Mouse (Mus musculus) natural killer cell, adult 2 months (primary cell): ENCODE data around the gene Nat8f1.
A peak's percentile ranks its signal among the peaks of the same experiment; 100 is the strongest.
"Not testable (repeated sequence)": the region's sequence is repeated elsewhere in the genome, so short reads cannot be mapped to it uniquely, and the experiment has no call there.

Experiments
- DNase-seq, 2 experiments: peaks; one replicate each; pipeline ENCODE4 v3.0.0; 2022; ENCODE audit warnings: low spot score in 2 of 2

Nat8f1 gene

GRCm38 (mm10) chr6:85906911-85907351 lies 8.6 kb downstream of the Nat8f1 start:
- not testable (repeated sequence) for DNase-seq

GRCm38 (mm10) chr6:85904642-85905061 lies 10.8 kb downstream of the Nat8f1 start, which contains the start of gene Nat8f4:
Nat8f4 (minus strand) TSS chr6:85904884.
- DNase-seq: peak; percentile 70 to 80

- no peak for DNase-seq
These were observed 13.2 kb downstream of the Nat8f1 start for GRCm38 (mm10) chr6:85902303-85902702.

DNA sequence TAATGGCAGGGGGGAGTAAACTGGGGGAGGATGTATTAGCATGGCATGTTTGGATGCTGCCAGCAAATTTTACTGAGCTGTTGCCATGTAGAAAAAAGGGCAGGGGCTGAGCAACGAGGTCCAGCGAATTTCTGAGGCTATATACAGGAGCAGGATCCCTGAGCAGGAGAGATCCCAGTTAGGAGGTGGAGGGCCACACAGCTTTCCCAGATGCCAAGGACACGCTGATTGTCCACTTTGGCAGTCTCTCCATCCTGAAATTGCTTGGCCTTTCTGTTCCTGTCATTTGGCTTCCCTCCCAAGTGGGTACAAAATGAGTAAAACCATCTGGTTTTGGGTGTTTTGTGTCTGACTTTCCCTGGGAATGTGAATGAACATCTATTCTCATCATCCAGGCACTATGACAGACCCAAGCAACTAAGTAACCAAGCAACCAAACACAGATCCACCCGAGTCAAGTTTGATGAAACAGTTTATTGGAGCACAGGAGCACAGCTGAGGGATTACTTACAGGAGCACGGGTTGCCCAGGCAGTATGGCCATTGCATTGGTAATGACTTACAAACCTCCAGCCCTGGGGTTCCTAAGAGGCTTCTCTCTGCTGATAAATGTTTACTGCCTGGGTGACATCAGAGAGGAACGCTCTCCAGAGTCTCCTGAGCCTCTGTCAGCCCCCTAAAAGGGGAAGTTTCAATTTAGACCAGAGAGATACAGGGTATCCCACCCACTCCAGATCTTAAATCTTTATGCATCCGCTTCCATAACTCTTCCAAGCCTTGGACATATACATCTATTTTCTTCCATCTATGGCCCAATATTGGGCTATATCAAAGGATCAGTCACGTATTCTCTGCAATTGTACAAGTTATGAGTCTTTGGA lies 16.7 kb downstream of the Nat8f1 start:
- not testable (repeated sequence) for DNase-seq

DNA sequence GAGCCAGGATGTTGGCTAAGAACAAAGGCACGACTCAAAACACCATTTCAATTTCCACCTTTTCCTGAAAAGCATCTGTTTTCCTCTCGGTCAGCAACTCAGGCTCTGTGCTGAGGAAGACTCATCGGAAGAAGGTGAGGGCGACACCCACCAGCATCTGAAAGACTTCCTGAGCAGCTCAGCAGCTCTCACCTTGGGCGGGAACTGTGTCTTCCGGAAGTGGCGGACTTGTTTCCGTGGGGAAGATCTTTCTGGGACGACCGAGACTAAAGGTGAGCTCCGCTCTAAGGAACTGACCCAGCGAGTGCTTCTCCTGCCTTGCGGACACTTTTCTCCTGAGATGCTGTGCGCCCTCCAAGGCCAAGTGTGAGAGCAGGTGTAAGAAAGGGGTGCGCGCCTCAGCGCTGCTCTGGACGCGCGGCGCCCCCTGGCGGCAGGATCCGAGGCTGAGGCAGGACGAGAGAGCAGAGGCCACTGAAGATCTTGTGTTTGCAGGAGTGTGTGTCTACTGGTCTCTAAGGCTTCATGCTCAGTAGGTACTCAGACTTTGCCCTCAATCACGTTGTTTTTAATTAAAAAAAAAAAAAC lies 20.3 kb downstream of the Nat8f1 start:
- not testable (repeated sequence) for DNase-seq

GRCm38 (mm10) chr6:85888961-85889360 lies 26.5 kb downstream of the Nat8f1 start:
- DNase-seq: no peak

GRCm38 (mm10) chr6:85884311-85884710 lies 31.2 kb downstream of the Nat8f1 start:
- DNase-seq: no peak

- not testable (repeated sequence) for DNase-seq
These were observed 32.2 kb downstream of the Nat8f1 start for GRCm38 (mm10) chr6:85883246-85883645.

DNA sequence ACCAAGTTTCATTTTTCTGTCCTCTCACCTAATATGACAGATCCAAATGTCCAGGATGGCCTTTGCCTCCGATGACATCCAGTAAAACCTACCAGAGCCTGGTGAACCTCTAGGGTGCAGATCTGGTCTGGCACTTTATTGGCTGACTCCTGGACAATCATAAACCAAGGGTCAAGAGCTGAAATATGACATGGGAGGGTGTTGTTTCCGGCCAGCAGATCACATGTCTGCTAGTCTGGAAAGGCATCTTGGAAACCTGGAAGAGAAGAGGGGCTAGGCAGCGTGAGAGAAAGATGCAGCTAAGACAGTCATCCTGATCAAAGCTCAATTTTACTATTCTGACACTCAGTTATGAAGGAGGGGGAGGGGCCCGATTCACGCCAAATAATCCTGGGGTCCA lies 46.5 kb downstream of the Nat8f1 start, which contains the start of gene Nat8f2:
TSS of gene Nat8f2 (minus strand) at position 153 of the 400 bp plus-strand sequence.
- not testable (repeated sequence) for DNase-seq

GRCm38 (mm10) chr6:85867726-85868690 lies 47.5 kb downstream of the Nat8f1 start:
- no peak for DNase-seq

- DNase-seq: not testable (repeated sequence)
These were observed 48.5 kb downstream of the Nat8f1 start for GRCm38 (mm10) chr6:85866995-85867394.

GRCm38 (mm10) chr6:85866166-85866565 lies 49.3 kb downstream of the Nat8f1 start:
- not testable (repeated sequence) for DNase-seq

DNA sequence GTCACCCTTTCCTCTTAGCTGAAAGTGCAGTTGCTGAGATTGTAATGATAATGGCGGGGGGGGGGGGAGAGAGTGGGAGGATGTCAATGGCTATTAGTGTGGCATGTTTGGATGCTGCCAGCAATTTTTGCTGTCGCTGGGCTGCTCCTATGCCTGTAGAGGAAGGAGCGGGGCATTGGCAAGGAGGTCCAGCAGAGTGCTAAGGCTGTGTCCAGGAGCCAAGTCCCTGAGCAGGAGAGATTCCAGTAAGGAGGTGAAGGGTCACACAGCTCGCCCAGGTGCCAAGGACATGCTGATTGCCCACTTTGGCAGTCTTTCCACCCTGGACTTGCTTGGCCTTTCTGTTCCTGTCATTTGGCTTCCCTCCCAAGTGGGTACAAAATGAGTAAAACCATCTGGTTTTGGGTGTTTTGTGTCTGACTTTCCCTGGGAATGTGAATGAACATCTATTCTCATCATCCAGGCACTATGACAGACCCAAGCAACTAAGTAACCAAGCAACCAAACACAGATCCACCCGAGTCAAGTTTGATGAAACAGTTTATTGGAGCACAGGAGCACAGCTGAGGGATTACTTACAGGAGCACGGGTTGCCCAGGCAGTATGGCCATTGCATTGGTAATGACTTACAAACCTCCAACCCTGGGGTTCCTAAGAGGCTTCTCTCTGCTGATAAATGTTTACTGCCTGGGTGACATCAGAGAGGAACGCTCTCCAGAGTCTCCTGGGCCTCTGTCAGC lies 50.4 kb downstream of the Nat8f1 start:
- not testable (repeated sequence) for DNase-seq

DNA sequence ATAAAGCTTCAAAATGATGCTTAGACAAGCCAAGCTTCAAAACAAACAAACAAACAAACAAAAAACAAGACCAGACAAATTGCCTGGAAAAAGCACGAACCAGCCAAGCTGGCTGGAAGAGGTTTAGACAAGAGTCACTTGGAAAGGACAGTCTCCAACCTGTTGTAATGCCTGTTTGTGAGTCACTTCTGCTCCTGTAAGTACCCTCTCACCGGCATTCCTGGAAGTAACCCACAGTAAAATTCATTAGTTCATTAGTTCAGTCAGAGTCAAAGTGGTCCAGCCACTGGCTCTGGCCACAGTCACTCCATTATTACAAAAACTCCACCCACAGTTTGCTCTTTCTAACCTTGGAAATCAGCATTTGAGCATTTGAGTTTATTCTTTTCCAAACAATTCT lies 51.6 kb downstream of the Nat8f1 start:
- no peak for DNase-seq

DNA sequence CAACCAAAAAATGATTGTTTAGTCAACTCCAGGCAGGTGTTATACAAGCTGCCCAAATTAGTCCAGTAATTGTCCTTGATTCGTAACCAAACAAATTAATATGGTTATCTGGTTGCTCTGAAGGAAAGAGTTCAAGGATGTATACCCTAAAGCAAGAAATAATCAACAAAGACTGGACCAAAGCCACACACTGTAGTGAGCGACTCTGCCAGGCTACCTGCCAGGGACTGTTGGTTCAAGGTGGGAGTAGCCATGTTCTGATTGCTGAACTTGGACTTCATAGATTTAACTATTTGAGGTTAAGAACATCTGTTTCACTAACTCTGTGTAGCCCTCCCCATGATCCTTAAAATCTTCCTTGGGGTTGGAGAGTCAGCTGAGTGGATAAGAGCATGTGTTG lies 52.4 kb downstream of the Nat8f1 start:
- no peak for DNase-seq

DNA sequence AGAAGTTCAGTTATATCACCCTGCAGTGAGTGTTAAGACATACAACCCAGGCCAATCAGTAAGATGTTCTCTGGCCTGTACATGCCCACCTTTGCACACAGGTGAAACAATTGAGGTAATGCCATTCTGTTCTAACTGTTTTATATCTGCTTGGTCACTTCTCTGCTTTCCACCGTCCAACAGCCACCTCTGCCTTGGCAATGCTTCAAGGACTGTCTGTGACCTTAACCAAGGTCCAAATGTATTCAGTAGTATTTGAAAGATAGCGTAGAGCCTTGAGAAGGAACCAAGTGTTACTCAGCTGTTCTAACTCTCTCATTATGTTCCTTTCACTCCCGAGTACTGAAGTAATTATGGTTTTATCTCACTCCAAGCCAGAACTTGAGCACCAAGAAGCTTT lies 52.9 kb downstream of the Nat8f1 start:
- DNase-seq: no peak

DNA sequence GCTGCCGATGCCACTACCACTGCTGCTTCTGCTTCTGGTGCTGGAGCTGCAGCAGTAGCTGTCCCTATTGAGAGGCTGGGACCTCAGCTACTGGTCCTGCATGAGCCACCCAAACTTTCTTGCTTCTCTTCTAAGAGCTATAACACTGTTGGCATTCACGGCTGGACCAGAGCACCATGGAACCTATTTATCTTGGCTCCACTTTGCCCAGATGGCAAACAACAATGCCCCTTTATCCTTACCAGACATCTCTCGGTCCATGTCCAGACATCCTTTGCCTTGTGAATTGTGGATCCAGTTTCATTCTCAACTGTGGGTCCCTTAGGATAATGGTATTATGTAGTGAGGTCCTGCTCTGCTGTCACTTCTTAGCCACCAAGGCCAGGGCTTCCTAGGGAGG lies 54.2 kb downstream of the Nat8f1 start:
- no peak for DNase-seq
